Mouse (Mus musculus): Measurements from ENCODE around the gene Capn10.

Capn10 gene

DNA sequence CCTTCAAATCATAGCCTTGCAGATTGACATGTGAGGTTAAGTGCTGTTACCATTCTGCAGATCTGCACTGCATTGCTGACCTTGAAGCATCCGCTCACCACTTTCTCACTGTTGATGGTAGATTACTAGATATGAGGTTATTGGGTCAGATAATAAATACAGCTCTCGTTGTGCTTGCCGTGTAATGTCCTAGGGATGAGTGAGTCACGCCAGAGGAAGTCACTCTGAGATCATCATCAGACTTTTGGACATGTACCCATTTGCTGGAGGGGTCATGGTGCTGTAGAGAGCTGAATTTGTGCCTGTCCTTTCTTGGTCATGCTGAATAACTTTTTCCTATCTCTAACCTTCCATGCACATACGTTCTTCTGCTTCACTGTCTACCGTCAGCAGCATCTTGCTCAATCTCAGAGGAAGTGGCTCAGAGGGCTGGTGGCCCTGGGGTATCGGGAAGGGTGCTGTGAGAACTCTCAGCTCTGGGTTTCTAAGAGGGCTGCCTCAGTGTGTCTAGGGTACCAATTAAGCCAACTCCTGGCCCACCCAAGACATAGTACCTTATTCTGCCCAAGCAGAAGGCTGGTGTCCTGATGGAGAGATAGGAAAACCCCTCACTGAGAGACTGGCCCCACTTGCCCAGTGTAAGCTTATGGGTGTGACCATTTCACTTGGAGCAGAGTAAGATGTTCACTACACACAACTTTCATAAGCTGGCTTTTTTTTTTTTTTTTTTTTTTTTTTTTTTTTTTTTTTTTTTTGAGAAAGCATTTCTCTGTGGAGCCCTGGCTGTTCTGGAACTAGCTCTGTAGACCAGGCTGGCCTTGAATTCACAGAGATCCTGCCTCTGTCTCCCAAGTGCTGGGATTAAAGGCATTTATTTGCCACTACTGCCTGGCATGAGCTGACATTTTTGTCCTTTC, 38.0 kb downstream of the Capn10 start:
- DNase-seq (ENCODE audit: low read depth in 1 of 2, low spot score in 2 of 2), result peak in 1 of 2 experiments; percentile 68

DNA sequence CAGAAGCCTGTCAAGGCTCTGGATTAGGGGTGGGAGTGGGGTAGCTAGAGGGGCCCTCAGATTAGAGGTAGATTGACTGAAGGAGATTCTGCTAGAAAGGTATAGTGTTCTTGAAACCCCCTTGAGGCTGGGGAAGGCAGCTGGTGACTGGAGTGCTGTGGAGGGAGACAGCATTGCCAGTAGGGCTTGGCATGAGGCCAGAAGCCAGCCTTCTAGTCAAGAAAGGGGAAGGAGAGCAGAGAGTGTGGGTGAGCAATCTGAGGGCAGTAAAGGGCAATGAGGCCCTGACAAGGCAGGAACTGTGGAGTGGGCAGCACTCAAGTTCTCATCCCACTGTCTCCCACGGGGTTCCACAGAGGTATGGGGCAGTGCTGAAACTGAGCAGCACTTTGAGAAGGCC, 38.7 kb downstream of the Capn10 start:
- peak; percentile 73 to 75 for DNase-seq (ENCODE audit: low read depth in 1 of 2, low spot score in 2 of 2)

DNA sequence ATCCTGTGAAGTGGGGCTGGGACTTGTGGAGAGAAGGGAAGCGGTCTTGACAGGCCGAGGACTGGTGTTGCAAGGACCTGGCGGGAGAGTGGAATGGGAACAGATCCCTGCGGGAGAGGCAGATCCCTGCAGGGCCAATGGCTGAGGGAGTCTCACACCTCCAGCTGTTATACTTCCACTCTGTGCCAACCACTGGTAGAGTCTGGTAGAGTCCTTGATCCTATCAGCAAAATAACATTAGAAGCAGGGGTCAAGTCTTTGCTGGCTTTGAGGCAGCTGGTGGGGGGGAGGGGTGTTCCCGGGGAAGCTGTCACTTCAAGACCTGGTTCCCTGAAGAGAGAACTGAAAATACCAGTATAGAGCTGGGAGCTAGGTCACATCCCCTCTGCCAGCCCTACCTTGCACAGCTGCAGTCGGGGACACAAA, 42.0 kb downstream of the Capn10 start:
- no peak for DNase-seq (ENCODE audit: low read depth in 1 of 2, low spot score in 2 of 2)

DNA sequence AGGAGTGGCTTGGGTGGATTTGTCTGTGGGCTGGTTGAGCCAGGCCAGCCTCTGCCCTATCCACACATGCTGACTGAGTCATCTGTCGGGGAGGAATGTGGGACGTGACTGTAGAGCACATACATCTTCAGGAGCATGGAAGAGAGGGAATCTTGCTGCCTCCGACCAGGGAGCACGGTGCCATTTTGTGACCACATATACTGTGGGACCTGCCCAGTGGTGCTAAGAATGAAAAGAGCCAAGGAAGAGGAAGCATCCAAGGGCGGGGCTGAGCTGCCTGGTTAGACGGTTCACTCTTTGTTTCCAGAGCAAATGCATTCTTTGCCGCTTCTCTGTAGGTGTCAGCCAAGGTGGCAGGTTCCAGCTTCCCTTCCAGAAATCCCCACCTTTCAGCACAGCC, 44.5 kb downstream of the Capn10 start:
- peak in 1 of 2 experiments; percentile 33 for DNase-seq (ENCODE audit: low read depth in 1 of 2, low spot score in 2 of 2)

DNA sequence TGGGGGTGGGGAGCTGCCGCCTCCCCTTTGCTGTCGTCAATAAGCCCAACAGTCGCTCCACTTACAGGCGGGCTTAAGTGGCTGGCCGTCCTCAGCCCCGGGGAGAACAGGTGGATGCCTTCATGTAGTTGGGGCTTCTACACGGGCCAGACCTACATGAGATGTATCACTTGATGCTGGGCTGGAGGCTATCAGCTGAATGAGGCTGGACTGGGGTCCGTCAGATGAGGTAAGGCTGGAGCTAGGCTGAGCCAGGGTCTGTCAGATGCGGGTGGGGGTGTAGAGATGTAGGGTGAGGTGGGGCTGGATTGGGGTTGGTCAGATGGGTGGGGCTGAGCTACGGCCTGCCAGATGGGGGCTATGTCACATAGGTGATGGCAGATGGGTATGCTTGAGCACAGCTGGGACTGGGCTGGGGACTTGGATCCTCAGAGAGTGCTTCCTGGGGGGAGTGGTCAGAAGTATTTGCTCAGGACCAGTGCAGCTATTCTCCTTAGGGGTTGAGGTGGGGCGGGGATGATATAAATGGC, 45.0 kb downstream of the Capn10 start:
- DNase-seq (ENCODE audit: low read depth in 1 of 2, low spot score in 2 of 2), result no peak

DNA sequence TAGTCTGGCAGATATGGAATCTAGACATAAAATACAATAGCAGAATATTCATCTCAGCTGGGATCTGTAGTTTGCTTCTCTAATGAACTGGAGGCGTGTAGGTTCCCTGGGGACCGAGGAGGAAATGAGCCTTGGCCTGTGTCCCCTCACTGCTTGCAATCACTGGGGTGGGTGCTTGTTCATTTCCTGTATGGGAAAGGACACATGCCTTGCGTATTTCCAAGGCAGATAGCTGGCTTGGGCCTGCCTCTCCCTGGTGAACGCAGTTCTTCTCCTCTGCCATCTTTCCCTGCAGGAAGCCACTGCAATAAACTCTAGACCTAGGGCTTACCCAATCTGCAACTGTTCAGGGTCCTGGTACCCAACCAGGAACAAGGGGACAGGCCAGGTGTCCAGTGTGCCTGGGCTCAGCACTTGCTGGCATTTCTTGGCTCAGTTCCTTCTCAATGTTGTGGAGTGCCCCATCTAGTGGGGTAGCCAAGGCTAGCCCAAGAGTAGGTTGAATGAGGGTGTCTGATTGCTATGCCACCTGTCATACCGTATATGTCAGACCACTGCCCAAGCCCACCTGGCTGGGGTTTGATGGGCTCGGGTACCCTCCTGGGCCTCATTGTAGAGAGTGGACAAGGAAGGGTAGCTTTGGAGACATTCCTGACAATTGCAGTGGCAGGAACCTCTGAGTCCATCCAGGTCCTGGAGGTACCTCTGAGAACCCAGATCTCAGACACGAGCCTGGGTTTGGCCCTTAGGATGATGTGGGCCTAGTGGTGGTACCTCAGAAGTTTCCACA, 47.1 kb downstream of the Capn10 start:
- no peak for DNase-seq (ENCODE audit: low read depth in 1 of 2, low spot score in 2 of 2)

DNA sequence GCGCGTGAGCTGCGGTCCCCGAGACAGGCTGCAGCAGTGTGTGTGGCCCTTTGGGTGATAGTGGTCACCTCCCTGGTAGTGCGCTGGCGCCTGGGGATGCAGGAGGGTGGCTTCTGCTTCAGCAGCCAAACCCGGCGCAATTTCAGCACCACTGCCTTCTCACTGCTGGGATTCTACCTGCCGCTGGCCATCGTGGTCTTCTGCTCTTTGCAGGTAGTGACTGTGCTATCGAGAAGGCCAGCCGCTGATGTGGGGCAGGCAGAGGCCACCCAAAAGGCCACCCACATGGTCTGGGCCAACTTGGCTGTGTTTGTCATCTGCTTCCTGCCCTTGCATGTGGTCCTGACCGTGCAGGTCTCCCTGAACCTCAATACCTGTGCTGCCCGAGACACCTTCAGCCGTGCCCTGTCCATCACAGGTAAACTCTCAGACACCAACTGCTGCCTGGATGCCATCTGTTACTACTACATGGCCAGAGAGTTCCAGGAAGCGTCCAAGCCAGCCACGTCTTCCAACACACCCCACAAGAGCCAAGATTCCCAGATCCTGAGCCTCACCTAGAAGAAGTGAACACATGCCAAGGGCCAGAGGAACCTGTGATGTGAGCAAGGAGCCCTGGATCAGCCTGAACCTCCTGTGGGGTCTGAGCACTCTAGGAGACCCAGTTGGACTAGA, 48.9 kb downstream of the Capn10 start:
- no peak for DNase-seq (ENCODE audit: low read depth in 1 of 2, low spot score in 2 of 2)

DNA sequence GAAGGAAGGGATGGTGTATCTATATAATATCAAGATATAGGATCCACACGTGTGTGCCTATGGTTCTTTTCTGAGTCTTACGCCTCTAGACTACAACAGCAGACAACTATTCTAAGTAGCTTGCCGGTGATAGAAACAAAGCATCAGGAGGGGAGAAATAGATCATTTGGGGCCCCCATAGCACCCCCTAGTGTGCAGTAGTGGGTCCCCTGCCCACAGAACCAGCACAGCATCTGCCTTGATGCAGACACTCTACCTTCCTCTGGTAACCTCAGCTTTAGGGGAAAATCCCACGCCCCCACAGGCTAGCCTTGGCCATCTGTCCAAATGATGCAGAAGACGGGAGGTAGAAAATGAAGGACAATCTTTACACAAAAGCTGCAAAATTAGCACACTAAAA, 50.8 kb downstream of the Capn10 start:
- no peak for DNase-seq (ENCODE audit: low read depth in 1 of 2, low spot score in 2 of 2)

DNA sequence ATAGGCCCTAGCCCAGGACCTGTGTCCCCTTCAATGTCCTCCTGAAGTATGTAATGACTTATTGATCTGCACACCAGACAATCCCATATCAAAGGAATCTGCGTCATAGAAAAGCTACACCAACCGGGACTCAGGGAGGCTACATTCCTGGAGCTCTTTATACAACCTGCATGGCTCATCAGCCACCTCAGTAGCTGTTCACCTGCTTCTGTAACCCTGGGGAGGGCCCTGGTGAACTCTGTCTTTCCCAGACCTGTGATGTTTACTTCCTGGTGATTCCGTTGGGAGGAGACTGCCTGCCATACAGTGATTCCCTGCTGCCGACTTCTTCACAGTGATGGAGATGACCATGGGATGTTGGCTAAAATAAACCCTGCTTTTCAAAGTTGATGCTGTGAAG, 54.7 kb downstream of the Capn10 start:
- DNase-seq (ENCODE audit: low read depth in 1 of 2, low spot score in 2 of 2), result no peak

DNA sequence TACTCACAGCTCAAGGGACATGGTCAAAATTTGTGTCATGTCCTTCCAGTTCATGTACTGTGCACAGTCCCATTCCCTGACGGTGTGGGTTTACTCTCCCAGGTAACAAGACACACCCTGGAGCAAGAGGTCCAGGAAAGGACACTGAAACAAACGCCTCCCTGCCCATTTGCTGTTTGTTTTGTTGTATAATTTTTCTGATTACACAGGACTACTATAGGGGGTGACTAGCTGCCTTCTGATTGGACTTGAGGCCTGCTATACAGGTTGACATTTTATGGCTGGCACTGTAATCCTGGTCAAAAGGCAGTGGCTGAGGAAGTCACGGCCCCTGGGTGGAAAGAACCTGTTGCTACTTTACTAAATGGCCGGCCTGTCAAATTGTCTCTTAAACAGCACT, 55.7 kb downstream of the Capn10 start:
- DNase-seq (ENCODE audit: low read depth in 1 of 2, low spot score in 2 of 2), result no peak

DNA sequence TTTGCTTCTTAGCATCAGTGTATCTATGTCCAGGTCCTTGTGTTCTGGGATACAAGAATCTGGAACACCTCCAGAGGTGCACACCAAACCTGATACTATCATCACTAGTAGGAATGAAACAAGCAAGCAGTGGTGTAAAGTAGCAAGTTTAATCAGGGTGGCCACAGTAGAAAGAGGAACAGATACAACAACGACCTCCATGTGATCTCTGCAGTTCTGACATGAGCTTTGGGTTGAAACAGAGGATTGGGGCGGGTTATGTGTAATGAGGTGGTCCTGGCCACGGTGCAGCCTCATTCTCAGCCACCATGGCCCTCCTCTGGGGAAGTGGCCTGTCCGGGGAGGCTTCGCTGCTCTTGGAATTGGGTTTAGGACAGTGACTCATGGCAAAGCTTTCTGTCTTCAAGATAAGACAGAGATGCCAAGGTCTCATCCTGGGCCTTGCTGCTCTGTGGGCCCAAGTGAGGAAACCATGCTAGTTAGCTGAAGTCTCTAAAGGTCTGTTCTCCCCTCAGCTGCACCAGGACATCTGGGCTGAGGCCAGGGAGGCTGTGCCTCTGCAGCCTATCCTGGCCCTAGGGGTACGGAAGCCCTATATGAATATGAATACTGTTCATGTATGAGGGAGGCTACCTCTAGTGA, 58.2 kb downstream of the Capn10 start:
- no peak for DNase-seq (ENCODE audit: low read depth in 1 of 2, low spot score in 2 of 2)

DNA sequence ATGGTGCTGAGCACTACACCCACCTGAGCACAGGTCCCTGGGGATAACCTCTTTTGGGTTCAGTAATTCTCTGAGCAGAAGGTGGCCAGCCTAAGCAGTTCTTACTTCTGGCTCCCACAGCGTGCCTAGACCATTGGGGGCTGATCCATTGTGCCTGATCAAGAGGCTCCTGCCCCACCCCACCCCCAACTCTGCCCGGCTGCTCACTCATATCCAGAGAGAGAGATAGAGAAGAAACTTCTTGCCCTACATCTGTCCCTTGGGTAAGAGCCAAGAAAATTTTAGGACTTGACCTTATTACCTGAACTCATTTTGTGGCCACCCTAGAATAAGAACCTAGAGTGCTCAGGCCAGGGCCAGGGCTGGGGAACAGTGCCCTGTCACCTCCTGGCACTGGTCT, 58.7 kb downstream of the Capn10 start:
- no peak for DNase-seq (ENCODE audit: low read depth in 1 of 2, low spot score in 2 of 2)

Data from monocyte, adult 2 months (primary cell).